Mouse (Mus musculus): ENCODE results near the gene Macc1. TPM values are rescaled to one million over a fixed set of nuclear protein-coding genes. Genes with fewer than 3 reads are reported as not detected.

The Macc1 gene
- polyA plus RNA-seq (2017; shearing (Covaris generic)): not detected

GRCm38 (mm10) chr12:119313970-119314369, at the start of gene Macc1:
Gene Macc1 (plus strand): TSS chr12:119314270.

Other genes starting within 250 kb of the Macc1 start
- 26.3 TPM for gene Itgb8, start 75.5 kb upstream of the Macc1 start, polyA plus RNA-seq (2017; shearing (Covaris generic))

All from inflammation-experienced regulatory T-cells, adult 16 weeks (primary cell).